Mouse (Mus musculus): Measurements from ENCODE around the gene Crocc2.

GRCm38 (mm10) chr1:93197916-93198315, 29.4 kb downstream of the Crocc2 start:
- TF ChIP-seq CTCF (IDR thresholded peaks at IDR 0.05; ENCODE audit: low read depth), result no peak
- TF ChIP-seq EP300 (optimal IDR thresholded peaks at IDR 0.05), result no peak

All from stomach, postnatal 0 days (tissue).